Mouse (Mus musculus): ENCODE data around the gene Mfap3.

DNA sequence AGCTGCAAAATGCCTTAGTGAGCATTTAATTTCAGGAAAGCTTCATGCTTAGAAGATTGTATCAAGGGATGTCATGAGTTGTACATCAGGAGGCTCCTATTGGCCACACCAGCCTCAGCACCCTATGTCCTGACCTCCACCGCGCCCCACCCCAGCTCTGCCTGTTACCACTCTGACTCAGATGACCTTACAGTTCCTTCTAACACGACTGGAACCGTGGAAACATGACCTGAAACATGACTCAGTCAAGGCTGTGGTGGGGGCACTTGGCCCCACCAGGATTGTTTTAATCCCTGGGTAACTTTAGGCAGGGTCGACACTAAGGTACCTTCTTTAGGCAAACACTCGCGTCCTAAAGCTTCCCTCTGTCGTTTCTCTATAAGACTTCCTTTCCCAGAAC lies 32.6 kb downstream of the Mfap3 start:
- TF ChIP-seq CTCF (IDR thresholded peaks at IDR 0.05; ENCODE audit: control insufficient read depth, insufficient read depth, insufficient replicate concordance, low read depth, low read length) (no peak), POLR2A (IDR thresholded peaks at IDR 0.05; ENCODE audit: control insufficient read depth, low read depth, low read length) (no peak)
